Mouse (Mus musculus): ENCODE measurements around the gene Hspb7. TPM values are rescaled to one million over a fixed set of nuclear protein-coding genes. Genes with fewer than 3 reads are reported as not detected.

Hspb7 gene
- total RNA-seq, 2 experiments from 2014 or later, result not detected

DNA sequence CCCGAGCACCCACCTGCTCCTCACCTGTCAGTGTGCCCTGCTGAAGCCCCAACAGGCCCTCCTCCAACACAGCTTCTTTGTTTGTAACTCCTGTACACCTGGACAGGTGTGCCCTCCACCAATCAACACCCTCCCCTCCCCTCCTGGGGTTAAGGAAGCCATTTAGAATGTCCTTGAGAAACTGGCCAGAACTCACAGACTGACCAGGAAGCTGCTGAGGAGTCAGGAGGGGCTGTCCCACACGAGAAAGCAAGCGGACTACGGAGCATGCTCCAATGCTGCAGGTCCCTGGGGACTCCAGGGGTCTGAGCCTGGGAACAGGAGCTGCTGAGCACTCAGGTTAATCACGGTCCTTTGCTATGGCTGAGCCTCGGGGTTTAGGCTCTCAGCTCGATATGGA, 4.7 kb upstream of the Hspb7 start, which contains the start of gene Clcnkb:
Gene Clcnkb (minus strand): TSS at position 91 of the 400 bp plus-strand sequence.
- no peak for ATAC-seq (replicated peaks; ENCODE audit: low FRiP score, poor library complexity, severe bottlenecking)

DNA sequence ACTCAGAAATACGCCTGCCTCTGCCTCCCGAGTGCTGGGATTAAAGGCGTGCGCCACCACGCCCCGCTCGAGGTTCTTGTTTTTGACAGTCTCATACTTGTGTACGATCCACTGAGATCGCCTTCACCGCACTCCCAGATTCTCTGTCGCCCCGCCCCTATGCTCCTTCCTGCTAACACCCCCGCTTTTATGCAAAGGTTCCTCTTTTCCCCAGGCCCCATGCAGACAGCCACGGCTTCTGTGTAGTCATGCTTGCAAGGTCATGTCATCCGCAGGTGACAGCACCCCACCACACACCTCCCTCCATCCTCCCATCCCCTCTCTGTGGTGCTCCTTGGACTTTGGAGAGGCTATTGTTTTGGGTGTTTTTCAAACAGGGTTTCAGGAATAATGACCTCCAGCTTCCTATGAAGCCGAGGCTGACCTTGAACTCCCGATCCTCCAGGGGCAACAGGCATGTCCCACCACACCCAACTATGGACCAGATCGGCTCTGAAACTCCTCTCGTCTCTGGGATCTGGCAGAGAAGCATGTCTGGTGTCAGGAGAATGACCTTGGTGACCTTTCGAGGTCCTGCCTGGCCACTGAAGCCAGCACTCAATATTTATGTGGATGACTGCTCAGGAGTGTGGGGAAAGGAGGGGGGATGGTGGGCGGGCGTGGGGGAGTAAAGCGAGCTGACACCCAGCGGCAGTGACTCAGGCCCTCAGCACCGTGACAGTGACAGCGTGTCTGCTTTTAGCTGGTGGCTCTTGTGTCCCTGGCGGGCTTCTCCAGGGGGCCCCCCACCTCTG, 984 bp upstream of the Hspb7 start:
- no peak for ATAC-seq (replicated peaks; ENCODE audit: low FRiP score, poor library complexity, severe bottlenecking)

DNA sequence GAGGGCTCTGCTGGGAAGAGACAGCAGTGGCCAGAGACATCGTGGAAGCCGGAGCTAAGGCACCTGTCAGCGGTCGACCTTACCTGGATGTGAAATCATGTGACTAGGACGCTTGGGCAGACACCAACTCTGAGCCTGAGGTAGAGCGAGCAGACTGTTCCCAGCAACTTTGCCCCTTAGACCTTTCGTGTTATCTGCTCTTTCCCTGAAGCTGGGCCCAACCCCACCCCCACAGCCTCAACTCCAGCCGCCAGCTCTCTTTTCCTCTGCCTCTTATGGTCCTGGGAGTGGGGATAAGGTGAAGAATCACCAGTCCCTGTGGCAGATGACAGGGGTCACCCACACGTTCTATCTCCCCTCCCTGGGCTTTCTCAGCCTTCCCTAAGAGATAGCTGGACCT, 307 bp downstream of the Hspb7 start:
- ATAC-seq (replicated peaks; ENCODE audit: low FRiP score, poor library complexity, severe bottlenecking), result no peak

DNA sequence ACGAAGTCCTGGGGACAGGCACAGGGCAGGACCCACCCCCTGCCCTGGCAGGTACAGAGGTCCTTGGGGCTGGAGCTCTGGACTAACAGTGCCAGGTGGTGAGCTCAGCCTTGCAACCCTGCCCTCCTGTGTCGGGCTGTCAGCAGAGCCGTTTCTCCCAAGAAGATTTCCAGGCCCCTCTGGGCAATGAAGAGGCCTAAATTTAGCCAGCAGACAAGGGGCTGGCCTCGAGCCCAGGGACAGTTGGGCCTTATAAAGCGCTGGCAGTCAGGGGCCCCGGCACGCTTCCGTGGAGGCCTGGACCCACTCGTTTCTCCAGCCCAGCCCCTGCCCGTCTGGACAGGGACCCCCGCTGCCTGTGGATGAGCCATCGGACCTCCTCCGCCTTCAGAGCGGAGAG, 844 bp downstream of the Hspb7 start:
- no peak for ATAC-seq (replicated peaks; ENCODE audit: low FRiP score, poor library complexity, severe bottlenecking)

DNA sequence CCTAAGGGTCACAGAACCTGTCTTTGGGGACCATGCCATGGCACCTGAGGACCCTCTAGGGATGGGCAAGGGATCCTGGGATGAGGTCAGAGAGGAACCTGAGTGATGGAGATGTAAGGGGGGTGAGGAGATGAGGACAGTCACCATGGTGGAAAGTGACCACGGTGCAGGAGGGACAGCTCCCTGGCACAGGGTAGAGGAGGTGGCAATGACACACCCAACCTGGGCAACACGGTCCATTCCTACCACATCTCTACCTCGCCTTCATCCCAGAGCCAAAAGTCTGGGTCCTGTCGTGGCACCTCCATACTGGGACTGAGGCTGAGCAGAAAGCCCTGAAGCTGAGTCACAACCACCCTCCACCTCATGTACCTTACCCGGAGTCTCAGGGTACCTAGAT, 2.3 kb downstream of the Hspb7 start:
- ATAC-seq (replicated peaks; ENCODE audit: low FRiP score, poor library complexity, severe bottlenecking), result no peak

DNA sequence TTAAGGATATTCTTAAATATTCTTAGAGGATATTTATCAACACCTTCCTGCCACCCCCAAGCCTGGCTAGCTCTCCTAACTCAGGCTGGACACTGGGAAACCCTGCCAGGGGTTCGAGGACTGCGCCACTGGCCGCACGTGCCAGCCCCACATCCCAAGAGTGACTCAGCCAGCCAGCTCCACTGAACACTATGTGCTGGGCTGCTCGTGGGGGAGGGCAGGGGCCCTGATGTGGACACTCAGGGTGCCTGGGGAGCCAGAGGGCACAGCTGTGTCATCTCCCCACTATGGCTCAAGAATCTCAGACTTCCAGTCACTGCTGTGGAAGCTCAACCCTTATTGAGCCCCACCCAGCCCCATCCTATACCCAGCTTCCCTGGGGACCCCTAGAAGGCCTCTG, 2.7 kb downstream of the Hspb7 start:
- ATAC-seq (replicated peaks; ENCODE audit: low FRiP score, poor library complexity, severe bottlenecking), result no peak

DNA sequence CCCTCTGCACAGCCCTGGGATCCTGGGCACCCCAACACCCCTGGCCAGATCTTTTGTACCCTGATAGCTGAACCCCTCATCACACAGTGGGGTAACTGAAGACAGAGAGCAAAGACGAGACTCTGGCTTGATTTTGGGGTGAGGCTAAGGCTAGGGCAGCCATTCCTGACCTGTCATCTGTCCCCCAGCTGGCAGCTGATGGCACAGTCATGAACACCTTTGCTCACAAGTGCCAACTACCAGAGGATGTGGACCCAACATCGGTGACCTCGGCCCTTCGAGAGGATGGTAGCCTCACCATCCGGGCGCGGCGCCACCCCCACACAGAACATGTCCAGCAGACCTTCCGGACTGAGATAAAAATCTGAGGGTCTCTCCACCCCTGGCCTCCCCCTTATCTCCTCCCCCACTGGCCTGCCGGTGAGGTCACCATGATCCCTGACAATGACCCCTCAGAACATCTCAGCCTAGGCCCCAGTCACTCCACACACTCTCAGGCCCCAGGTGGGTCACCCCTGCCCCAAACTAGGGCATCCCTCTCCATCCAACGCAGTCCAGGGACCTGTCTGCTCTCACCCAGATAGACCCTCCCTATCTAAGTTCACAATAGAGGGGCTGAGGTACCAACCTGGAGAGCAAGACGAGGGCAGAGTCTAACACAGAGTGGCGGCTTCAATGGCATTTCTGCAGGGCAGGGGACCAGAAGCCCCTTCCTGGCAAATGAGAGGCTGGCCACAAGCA, 3.3 kb downstream of the Hspb7 start:
- ATAC-seq (replicated peaks; ENCODE audit: low FRiP score, poor library complexity, severe bottlenecking), result no peak

DNA sequence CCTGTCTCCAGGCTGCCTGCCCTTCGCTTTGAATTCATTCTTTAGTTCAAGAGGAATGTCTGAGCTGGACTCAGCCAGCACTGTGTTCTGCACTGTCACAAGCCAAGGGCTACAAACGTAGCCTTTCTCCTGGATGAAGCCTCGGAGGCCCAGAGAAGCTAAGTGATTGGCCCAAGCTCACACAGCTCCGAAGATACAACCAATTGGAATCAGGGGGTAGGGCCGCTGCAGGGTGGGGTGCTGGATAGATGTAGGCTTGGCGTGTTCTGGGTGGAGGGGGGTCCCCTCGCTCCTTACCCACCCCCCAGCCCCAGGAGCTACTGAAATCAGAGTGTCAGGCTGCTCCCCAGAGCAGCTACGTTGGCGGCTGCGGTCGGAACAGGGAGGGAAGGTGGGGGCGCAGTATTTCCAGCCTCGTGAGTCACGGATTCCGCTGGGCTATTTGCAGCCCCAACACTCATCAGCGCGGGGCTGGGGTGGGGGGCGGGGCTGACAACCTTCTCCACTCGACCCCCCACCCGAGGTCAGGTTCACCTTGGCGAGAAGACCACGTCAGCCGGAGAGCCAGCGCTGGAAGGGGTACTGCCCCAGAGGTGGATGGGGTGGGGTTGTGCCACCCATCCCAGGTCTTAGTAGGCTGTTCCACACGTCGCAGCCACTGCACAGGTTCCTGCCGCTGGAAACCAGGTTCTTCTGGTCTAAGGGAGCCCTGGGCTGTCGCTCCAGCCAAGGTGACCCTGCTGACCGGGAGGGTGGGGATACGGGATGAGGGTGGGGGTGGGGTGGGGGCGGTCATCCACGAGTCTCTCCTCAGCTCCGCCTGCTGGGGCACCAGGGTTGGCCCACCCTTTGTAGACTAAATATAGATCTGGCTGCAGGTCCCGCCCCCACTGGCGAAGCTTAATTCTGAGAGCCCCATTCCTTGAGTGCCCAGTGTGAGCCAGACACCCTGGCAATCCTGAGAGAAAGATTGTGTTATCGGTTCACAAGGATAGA, 5.2 kb downstream of the Hspb7 start:
- ATAC-seq (replicated peaks; ENCODE audit: low FRiP score, poor library complexity, severe bottlenecking), result no peak

DNA sequence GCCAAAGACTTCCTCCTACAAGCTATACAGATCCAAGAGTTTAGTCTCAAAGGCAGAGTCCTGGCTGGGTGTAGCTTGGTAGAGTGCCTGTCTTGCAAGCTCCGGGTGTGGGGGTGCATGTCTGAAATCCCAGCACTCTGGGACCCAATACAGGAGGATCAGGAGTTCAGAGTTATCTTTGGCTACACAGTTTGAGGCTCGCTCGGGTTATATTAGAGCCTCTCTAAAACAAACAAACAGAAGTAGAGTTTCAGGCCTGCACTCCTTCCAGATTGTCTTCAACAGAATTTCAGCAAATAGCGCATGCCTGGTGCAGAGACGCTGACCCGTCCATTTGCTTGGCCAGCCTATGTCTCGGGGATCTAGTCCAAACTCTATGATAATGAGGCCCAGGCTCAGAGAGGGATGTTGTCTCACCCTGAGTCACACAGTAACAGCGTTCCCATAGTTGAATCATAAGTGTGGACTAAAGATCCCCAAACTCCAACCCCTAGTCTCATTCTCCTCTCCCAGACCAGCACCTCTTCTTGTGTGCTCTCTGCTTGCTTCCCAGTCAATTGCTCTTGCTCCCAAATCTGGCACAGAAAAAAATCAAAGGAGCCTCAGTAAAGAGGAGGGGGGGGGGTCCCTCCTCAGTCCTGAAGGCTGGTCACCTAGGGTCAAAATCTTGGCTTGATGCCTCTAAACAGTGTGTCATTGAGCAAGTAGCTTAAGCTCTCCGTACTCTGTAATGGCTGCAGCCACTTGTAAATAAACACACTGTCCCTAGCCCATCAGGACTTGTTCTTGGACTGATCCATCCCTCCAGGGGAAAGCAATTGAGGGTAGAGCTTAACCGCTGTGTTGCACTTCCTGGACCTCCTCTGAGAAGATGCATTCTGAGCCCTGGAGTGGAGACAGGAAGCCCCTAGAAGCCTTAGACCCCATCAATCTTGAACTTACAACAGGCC, 6.5 kb downstream of the Hspb7 start:
- ATAC-seq (replicated peaks; ENCODE audit: low FRiP score, poor library complexity, severe bottlenecking), result no peak

DNA sequence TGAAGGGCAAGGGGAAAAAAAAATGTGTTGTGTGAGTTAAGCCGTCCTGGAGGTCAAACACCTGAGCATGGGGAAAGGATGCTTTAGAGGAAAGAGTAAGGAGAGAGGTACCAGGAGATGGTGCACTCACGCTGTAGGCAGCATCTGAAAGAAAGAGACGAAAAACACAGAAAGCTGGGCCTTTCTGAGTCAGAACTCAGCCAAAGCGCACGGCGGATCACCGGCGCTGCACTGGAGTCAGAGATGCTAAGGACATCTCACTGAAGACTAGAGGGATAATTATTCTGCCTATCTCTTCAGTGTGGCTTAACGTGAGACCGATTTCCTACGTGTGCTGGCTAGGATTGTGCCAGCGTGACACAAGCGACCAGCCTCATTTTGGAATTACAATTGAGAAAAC, 7.3 kb downstream of the Hspb7 start:
- ATAC-seq (replicated peaks; ENCODE audit: low FRiP score, poor library complexity, severe bottlenecking), result no peak

DNA sequence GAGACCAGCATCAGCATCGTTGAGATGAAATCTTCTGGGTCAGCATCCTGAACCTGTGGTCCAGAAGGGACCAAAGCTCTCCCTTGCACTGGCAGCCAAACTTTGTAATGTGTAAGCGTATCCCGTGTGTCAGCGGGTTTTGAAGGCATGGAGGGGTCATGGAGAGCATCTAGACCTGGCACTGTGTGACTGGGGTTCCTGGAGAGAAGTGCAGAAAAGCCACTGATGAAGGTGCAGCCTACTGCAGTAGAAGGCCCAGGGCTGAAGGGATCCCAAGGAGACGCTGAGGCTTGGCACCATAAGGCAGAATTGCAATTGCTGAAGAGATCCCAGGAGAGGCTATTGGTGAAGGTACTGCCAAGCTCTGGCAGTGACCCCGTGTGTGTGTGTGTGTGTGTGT, 8.8 kb downstream of the Hspb7 start:
- ATAC-seq (replicated peaks; ENCODE audit: low FRiP score, poor library complexity, severe bottlenecking), result no peak

DNA sequence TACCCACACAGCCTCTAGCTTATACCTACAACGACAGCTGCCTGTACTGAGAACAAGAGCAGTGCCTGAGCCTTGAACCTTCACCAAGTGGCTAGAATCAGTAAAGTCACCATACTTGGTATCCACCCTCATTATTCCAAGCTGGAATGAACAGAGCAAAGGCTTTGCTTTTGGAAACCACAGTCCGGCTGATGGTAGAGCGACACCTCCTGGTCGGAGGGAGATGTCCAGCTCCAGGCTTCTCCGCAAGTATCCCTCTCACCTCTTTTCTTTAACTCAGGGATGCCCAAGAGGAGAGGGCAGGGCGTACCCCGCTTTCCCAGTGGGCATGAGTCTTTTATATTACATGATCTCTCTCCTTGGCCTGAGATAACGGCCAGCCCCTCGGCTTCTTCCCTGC, 9.3 kb downstream of the Hspb7 start:
- no peak for ATAC-seq (replicated peaks; ENCODE audit: low FRiP score, poor library complexity, severe bottlenecking)

DNA sequence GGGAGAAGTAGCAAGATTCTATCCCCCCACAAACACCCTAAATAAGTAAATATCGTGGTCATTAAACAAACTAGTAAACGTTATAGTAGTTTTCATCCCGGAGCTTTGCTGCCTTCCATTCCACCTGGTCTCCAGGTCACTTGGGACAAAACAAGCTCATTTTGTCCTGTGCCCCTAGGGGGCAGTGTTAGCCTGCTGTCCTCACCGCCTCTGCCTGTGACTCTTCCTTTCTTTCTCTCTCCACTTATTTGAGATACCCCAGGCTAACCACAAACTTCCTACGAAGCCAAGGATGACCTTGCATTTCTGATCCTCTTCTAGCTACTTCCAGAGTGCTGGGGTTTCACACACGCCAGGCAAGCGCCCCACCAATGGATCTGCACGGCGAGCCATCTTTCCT, 10.4 kb downstream of the Hspb7 start:
- peak; percentile 73; the same call in 1 of the 2 replicates for ATAC-seq (replicated peaks; ENCODE audit: low FRiP score, poor library complexity, severe bottlenecking)

DNA sequence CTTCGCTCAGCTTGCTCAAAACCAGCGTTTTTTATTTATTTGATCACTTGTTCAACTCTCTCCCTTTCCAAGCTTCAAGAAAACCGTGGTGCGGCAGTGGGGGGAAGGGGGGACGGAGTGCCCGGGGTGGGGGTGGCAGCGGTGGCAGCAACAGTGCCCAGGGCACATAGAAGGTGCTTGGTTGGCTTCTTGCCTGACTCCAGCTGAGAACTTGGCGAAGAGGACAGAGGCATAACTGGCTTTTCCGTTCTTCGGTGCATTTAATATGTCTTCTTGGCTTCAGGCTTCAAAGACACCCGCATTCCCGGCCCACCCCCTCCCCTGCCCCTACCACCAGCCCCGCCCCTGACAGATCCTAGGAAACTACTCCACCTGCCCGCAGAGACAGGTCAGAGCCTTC, 12.1 kb downstream of the Hspb7 start:
- no peak for ATAC-seq (replicated peaks; ENCODE audit: low FRiP score, poor library complexity, severe bottlenecking)

DNA sequence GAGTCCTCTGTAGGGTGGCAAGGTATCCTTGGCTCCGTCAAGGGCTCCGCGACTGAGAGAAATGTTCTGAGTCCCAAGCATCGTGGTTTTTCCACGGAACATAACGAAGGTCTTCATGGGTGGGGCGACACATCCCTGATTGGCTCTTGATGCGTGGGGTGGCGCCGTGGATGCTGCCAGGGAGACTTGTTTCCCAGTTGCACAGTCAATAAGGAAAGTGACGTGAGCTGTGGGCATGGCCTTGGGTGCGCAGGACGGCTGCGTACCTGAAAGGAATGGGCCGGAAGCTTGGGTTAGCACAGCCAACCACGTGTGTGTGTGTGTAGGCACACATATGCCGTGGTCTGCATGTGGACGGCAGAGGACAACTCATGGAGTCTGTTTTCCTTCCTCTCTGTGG, 12.6 kb downstream of the Hspb7 start:
- ATAC-seq (replicated peaks; ENCODE audit: low FRiP score, poor library complexity, severe bottlenecking), result no peak

DNA sequence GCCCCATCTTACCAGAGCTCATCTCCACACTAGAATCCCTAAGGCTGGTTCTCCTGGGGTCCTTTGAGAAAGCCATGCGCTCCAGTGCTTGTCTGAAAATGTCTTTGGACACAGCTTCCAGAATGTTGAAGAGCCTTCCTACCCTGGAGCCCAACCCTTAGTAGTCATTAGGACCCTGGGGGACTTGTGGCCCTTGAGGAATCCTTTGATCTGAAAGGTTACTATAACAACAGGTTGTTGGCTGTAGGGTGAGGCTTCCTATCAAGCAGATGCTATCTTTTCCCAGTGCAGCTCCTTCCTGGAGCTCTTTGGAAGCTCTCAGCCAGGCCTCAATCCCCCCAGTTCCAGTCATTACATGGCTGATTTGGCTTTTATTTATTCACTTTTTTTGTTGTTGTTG, 15.4 kb downstream of the Hspb7 start, which contains the start of gene Srarp:
Gene Srarp (minus strand): TSS at position 132 of the 400 bp plus-strand sequence.
- no peak for ATAC-seq (replicated peaks; ENCODE audit: low FRiP score, poor library complexity, severe bottlenecking)

DNA sequence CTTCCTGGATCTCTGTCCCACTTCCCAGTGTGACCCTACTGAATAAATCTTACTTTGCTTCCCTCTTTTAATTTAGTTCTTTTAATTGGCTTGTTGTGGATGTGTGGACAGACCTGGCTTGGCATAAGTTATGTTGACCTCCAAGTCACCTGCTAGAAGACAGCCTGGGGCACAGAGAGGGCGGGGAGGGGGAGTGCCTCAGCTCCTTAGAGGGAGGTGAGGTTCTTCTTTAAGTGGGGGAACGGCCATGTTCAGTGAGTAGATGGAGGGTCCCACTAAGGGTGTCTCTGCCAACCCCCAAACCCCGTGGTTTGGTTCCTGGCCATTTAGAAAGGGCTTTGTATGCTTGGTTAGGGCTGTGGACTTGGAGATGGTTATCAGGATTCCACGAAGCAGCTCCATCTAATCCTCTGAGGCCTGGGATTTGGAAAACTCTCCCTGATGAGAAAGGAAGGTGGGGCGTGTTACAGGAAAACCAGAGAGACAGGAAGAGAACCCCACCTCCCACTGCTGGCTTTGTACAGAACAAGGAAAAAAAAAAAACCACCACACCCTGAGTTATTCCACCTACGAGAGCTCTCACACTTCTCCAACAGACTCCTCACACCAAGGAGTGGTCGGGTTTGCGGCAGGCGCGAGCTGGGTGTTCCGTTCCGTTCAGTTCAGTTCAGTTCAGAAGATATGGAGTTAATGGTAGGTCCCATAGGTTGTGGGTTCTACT, 18.7 kb downstream of the Hspb7 start:
- no peak for ATAC-seq (replicated peaks; ENCODE audit: low FRiP score, poor library complexity, severe bottlenecking)

DNA sequence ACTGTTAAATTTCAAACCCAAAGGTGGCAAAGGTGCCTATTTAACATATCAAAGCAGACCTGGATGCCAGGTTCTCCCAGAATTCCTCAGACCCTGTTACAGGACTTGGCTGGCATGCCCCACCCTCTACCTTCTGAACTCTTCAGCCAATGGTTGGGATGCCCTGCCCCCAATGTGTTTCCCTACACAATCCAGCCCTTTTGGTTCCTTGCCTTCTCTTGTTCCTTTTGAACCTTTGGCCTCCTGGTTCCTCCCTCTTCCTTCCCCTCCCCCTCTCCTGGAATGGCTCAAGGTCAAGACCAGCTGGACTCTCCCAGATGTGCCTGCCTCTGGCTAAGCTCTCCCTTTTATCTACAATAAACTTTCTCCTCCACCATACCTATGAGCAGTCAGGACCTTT, 20.3 kb downstream of the Hspb7 start:
- no peak for ATAC-seq (replicated peaks; ENCODE audit: low FRiP score, poor library complexity, severe bottlenecking)
